Mouse (Mus musculus) bone marrow macrophage, adult 2 months (primary cell): ENCODE measurements around the gene Alpl. TPM values are rescaled to one million over a fixed set of nuclear protein-coding genes. Genes with fewer than 3 reads are reported as not detected.

Source experiments
- H3K27ac ChIP-seq: 2 replicates; pipeline ENCODE4 v1.5.1; 2012; ENCODE audit warnings: low read depth, low read length; ENCODE audit not compliant: insufficient read depth
- H3K4me1 ChIP-seq: 2 replicates; pipeline ENCODE4 v1.6.1; 2012; ENCODE audit warnings: low read length; ENCODE audit not compliant: control insufficient read depth, insufficient read depth
- H3K4me3 ChIP-seq: 2 replicates; pipeline ENCODE4 v1.5.1; 2012; ENCODE audit warnings: mild to moderate bottlenecking, low read length, moderate library complexity; ENCODE audit not compliant: insufficient read depth
- CTCF ChIP-seq: IDR thresholded peaks from 2 replicates; pipeline ENCODE4 v1.5.1; 2012; ENCODE audit warnings: low read depth, mild to moderate bottlenecking, low read length, moderate library complexity
- POLR2A ChIP-seq: IDR thresholded peaks from 2 replicates; pipeline ENCODE4 v1.6.1; 2012; ENCODE audit warnings: mild to moderate bottlenecking, low read depth, low read length, borderline replicate concordance
- polyA plus RNA-seq: library from polyadenylated mRNA; stranded (reverse); fragments of >200 nt; gene quantifications from 2 replicates; pipeline ENCODE4 v1.2.4, GENCODE M21; 2012; ENCODE audit not compliant: missing spikeins, insufficient read depth, insufficient read length

Alpl gene
- polyA plus RNA-seq, 1 experiment = 0.21 TPM

DNA sequence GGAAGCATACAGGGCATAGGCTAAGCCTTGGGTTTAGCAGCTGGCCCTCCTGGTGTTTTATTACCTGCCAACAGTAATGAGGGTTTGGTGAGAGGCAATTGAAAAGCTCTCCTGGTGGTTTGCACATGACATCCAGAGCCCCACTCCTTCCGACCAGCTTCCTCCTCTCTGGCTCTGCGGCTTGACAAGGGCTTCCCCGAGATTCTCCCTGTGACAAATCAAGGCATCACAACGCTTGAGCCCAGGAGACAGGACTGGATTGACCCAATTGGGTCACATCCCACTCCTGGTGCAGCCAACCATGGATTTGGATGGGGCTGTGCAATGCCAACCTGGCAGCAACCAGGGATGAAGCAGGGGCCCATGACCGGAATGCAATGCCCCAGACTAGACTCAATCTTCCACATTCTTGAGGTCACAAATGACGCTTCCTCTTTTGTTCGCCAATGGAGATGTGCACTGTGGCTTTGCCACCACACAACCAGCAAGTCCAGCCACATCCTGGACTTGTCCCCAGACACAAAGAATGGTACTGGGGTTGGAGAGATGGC, 11.2 kb upstream of the Alpl start:
- Histone ChIP-seq H3K4me1 (peaks cover 10% of the 10 kb centered on the region), H3K27ac (no peak overlapping the region), H3K4me3 (no peak overlapping the region)
- TF ChIP-seq CTCF = no peak
- TF ChIP-seq POLR2A = no peak

DNA sequence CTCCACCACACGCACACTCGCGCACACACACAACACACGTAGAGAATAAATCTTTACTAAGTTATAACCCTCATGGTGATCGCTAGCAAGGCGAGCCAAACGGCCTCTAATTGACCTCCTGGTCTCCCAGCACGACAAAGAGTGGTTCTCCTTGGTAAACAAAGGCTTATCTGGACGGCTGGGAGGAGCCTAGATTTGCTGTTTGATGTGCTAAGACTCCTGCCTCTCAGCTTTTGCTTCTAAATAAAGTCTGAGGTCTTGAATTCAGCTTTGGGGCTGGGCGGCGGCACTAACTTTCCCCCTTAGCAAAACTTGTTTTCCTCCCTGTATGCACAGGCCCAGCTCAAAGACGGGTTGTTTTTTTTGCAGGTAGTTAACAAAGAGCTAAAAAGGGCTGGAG, 5.0 kb upstream of the Alpl start:
- TF ChIP-seq POLR2A = no peak
- TF ChIP-seq CTCF = no peak
- no peak overlapping the region for H3K27ac ChIP-seq
- H3K4me3 ChIP-seq = no peak overlapping the region
- H3K4me1 ChIP-seq = no peaks in the 10 kb centered on the region

DNA sequence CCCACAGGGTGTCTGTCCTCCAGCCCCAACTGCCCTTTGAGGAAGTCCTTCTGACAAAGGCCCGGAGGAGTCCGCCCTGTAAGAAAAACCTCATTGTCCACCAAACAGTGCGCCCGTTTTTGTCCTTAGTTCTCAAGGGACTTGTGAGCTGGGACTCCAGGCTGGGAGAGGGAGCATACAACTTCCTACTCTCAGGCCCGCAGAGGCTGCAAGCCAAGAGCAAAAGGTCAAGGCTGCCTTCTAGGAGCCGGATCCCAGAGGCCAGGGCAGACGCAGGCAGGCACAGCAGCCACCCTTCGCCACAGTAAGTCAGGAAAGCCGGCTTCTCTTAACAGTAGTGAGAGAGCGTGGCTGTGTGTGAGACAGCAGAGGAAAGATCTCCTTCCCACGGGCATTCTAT, 4.1 kb upstream of the Alpl start:
- Histone ChIP-seq H3K4me1 (no peaks in the 10 kb centered on the region), H3K4me3 (no peak overlapping the region), H3K27ac (no peak overlapping the region)
- TF ChIP-seq CTCF (no peak), POLR2A (no peak)

DNA sequence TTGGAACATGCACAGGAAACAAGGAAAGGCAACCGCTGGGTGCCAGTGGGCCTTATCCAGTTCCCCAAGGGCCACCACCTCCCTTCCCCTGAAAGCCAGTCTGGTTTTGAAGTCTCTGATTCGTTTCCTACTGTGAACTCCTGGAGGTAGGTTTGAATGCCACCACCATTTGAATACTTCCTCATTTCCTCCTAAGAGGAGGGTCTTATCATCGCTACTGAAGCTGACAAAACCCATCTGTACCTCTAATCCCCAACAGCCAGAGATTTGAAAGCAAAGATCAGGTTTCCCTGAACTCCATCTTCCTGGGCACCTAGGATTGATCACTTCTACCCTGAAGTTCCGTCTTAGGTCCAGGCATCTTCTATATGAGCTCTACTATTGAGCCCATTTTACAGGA, 854 bp upstream of the Alpl start:
- Histone ChIP-seq H3K4me3 (no peak overlapping the region), H3K27ac (no peak overlapping the region), H3K4me1 (no peaks in the 10 kb centered on the region)
- TF ChIP-seq POLR2A = no peak
- TF ChIP-seq CTCF = no peak

DNA sequence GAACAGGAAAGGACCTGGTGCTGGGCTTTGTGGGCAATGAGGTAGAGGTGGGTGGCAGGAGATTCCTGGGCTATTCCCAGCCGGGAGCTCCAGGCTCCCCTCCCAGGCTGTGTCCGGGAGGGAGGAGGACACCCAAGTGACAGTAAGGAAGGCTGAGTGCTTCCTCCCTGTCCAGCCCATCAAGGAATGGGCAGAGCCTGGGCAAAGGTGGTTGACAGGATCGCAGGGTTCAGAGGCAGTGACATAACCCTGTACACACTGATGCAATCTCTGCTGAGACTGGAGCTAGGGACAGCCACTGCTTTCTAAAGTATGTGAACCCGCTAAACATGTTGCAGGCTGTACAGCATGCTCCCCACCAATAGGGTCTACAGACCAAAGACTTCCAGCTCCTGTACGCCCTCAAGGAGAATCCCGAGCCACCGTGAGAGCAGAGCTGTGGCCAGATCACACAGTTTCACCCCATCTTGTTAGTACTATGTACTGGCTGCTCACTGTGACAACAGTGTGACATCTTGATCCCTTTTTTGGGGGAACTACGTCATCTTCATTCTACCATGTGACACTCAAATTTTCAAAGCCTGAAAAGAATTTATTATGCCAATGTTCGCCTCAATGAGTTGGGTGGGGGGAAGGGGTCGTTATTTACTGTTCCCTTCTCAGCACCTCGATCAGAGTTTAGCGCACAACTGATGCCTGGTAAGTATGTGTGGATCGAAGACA, 1.8 kb downstream of the Alpl start:
- no peak overlapping the region for H3K27ac ChIP-seq
- no peaks in the 10 kb centered on the region for H3K4me1 ChIP-seq
- no peak for TF ChIP-seq POLR2A
- no peak for TF ChIP-seq CTCF
- H3K4me3 ChIP-seq = no peak overlapping the region

DNA sequence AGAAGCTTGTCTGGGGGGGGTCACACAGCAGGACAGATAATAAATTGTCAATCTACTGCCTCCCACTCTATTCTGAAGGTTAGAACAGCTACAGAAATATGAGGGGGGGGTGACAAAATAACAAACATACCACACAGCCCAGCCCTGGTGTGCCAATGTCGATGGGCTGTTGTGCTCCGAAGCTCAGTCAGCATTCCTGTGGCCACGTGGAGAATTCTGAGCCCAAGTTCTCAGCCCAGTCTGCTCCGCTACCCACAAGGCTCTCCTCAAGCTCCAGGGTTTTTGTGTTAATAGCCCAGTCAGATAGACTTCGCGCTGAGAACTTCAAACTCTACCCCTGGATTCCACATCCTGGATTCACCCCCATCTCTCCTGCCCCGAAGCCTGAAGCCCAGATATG, 2.6 kb downstream of the Alpl start:
- Histone ChIP-seq H3K4me1 (no peaks in the 10 kb centered on the region), H3K4me3 (no peak overlapping the region)

DNA sequence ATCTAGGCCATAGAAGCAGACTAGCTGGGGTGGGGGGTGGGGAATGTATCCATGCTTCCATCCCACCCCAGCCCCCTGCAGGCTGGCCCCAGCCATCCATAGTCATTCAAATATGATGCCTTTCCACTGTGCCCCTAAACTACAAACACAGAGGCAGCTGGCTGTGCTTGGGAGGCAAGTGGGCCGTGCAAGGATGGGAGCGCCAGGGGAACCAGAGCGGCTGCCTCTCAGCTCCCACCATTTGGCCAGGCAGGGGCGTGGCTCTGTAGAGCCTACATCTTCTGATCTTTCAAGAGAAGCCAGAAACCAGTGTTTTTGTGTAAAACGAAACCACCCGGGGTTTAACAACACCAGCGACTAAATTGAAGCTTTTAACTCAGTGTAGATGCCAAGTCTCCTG, 4.7 kb downstream of the Alpl start:
- Histone ChIP-seq H3K27ac (no peak overlapping the region), H3K4me3 (no peak overlapping the region), H3K4me1 (peaks cover 8% of the 10 kb centered on the region)
- TF ChIP-seq POLR2A = no peak
- no peak for TF ChIP-seq CTCF

More for the DNA sequence above, 2.6 kb downstream of the Alpl start:
- no peak overlapping the region for H3K27ac ChIP-seq
- TF ChIP-seq POLR2A (no peak), CTCF (no peak)

DNA sequence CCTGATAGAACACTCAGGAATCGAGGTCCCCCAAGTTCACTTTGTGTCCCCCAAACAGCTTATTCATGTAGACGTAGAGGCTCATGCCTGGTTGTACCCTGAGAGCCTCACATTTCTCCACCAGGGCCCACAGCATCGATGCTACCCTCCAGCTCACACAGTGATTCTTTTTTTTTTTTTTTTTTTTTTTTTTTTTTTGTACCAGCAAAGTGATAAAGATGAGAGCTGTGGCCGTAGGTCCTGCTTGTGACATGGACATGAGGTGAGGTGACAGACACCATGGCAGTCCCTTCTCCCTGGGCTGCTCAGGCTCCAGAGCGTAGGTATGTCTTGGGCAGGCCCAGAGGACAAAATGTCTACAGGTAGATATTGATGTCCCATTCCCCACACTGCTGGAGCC, 5.2 kb downstream of the Alpl start:
- H3K4me3 ChIP-seq = no peak overlapping the region
- H3K4me1 ChIP-seq = peaks cover 8% of the 10 kb centered on the region
- TF ChIP-seq CTCF = no peak
- TF ChIP-seq POLR2A = no peak
- H3K27ac ChIP-seq = no peak overlapping the region

DNA sequence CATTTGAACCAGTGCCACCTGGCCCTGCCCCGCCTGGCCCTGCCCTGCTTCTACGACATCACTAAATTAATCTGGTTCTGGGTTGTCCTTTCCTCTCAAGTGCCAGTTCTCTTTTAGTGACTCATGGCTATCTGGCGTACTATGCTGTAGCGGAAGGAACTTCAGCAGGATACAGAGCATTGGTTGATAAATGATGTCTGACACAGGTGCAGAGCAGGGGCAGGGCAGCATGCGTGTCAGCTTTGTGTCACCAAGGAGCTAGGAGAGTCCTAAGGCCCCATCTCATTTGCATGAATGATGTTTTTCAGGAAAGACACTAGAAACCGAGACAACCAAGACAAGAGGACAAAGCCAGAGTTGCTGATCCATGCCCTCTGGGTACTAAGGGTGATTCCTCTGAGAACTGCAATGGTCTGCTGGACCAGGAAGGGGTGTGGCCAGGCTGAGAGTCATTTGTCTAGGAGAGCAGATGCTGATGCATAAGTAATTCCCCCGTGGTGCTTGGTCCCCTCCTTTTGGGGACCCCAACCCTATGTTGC, 7.6 kb downstream of the Alpl start:
- no peak overlapping the region for H3K27ac ChIP-seq
- no peak overlapping the region for H3K4me3 ChIP-seq
- TF ChIP-seq POLR2A (no peak), CTCF (no peak)
- peaks cover 8% of the 10 kb centered on the region for H3K4me1 ChIP-seq

DNA sequence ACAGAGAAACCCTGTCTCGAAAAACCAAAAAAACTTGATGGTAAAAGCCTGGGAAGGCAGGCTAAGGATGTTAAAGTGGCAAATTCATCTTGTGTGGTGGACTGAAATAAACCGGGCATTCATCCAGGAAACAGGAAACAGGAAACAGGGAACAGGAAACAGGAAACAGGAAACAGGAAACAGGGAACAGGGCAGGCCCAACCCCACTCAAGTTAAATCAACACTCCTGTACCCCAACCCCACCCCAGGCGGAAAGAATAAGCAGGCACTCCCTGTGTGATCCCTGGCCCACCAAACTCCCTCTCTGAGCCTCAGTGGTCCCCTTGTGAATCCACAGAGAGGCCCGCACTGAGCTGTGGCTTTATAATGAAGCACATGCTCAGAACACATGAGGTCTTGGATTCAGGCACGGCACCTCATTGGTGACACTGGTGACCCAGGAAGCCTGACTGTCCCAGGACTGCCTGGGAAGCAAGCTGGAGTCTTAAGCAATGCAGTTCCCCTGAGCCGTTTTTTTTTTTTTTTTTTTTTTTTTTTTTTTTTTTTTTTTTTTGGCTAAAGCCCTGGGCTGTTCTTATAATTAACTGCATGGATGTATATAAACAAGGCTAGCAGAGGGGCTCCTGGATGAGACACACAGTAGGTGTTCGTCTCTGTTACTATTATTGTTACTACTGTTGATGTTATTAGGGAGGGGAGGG, 8.4 kb downstream of the Alpl start:
- no peak overlapping the region for H3K27ac ChIP-seq
- H3K4me1 ChIP-seq = peaks cover 8% of the 10 kb centered on the region
- H3K4me3 ChIP-seq = no peak overlapping the region
- TF ChIP-seq CTCF (no peak), POLR2A (no peak)
